Mouse (Mus musculus): ENCODE data around the gene Cacna2d4.

GRCm38 (mm10) chr6:119204915-119205314, 31.4 kb upstream of the Cacna2d4 start:
- TF ChIP-seq CTCF (IDR thresholded peaks at IDR 0.05; ENCODE audit: low read depth, low read length) (no peak), POLR2A (IDR thresholded peaks at IDR 0.05; ENCODE audit: extremely low read depth, insufficient read depth, low read length) (no peak)

Measured in liver, adult 2 months (tissue).